Mouse (Mus musculus): ENCODE data around the gene Olfr480. TPM values are rescaled to one million over a fixed set of nuclear protein-coding genes. Genes with fewer than 3 reads are reported as not detected.

Olfr480 gene
- polyA plus RNA-seq (2014; fragmentation: Nextera tagmentation; extraction: Ambion mirVana): not detected in 2 replicates

DNA sequence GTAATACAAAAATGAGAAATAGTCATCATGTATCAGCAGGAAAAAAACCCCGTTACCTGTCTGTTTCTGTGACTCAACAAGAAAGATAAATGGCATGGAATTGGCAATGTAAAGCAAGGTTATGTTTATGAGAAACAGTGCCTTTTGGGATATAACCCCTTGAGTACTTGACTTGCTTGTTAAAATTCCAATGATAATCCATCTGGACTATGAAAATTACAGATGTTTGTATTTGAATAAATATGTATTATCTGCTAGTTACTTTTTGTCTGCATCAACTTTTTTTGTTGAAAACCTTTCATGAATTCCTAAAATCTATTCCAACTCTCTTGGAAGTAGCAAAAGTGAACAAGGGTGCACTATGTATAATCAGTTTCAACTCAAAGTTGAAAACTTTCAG lies at the start of gene Olfr480:
TSS of gene Olfr480 (minus strand) at position 101 of the 400 bp plus-strand sequence.
- H3K36me3 ChIP-seq (ENCODE audit: control insufficient read depth, insufficient read depth, low read length): no peaks in the 10 kb centered on the region
- no peak for ATAC-seq (ENCODE audit: insufficient number of reproducible peaks, insufficient read depth, low FRiP score, low read depth)
- H3K4me1 ChIP-seq (ENCODE audit: control insufficient read depth, insufficient read depth, low read length): no peaks in the 10 kb centered on the region
- WGBS: 71% methylated on average over 1 of the region's 1 CpGs
- H3K27me3 ChIP-seq (ENCODE audit: control insufficient read depth, insufficient read depth, low read length): no peaks in the 10 kb centered on the region
- H3K27ac ChIP-seq (ENCODE audit: low read length): no peak within 1 kb of the TSS
- no peak within 1 kb of the TSS for H3K4me3 ChIP-seq (ENCODE audit: low read depth, low read length)
- no peak within 1 kb of the TSS for H3K9ac ChIP-seq (replicated peaks; ENCODE audit: low read depth, low read length)
- no peaks in the 10 kb centered on the region; the same call in 1 of the 2 replicates for H3K9me3 ChIP-seq (ENCODE audit: control insufficient read depth, low read depth, low read length)
- no peak within 1 kb of the TSS for H3K4me2 ChIP-seq (replicated peaks; ENCODE audit: low read depth, low read length)

DNA sequence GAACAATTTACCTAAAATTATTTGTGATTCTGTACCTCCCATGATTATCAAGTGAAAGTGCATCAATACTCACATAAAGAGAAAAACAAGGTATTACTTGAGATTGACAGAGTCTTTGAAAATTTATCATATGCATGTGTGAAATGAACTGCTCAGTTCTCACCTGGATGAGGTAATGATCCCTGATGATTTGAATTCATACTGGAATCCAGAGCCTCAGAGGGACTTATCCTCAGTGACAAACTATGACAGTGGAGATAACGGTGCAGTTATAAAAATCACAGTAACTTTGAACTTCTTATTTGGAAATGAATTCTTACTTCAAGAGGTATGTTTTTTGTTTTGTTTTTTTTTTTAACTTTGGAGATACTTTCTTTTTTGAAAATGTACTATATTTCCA lies 33.4 kb upstream of the Olfr480 start, which contains the start of gene Olfr483:
TSS of gene Olfr483 (plus strand) at position 301 of the 400 bp plus-strand sequence.
- 88% methylated on average over 1 of the region's 1 CpGs for WGBS
- no peak within 1 kb of the TSS for H3K9ac ChIP-seq (replicated peaks; ENCODE audit: low read depth, low read length)
- H3K27me3 ChIP-seq (ENCODE audit: control insufficient read depth, insufficient read depth, low read length): no peaks in the 10 kb centered on the region
- no peaks in the 10 kb centered on the region for H3K4me1 ChIP-seq (ENCODE audit: control insufficient read depth, insufficient read depth, low read length)
- H3K27ac ChIP-seq (ENCODE audit: low read length): no peak within 1 kb of the TSS
- no peaks in the 10 kb centered on the region for H3K9me3 ChIP-seq (ENCODE audit: control insufficient read depth, low read depth, low read length)
- no peak within 1 kb of the TSS for H3K4me3 ChIP-seq (ENCODE audit: low read depth, low read length)
- H3K4me2 ChIP-seq (replicated peaks; ENCODE audit: low read depth, low read length): no peak within 1 kb of the TSS
- H3K36me3 ChIP-seq (ENCODE audit: control insufficient read depth, insufficient read depth, low read length): no peaks in the 10 kb centered on the region
- ATAC-seq (ENCODE audit: insufficient number of reproducible peaks, insufficient read depth, low FRiP score, low read depth): no peak

DNA sequence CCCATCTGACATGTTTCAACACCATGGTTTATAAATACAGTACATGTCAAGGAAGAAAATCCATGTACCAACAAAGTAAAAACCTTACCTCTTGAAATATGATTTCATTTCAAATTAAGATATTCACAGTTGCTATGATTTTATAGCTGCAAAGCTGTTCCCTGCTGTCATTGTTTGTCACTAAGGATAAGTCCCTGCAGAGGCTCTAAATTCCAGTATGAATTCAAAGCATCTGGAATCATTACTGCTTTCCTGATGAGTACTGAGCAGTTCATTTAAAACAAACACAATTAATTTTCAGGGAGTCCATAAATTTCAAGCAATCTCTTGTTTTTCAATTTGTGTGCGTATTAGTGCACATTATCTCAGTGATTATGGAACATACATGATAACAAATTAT lies 30.3 kb upstream of the Olfr480 start, which contains the start of gene Olfr482:
TSS of gene Olfr482 (minus strand) at position 101 of the 400 bp plus-strand sequence.
- no peak within 1 kb of the TSS for H3K9ac ChIP-seq (replicated peaks; ENCODE audit: low read depth, low read length)
- H3K27me3 ChIP-seq (ENCODE audit: control insufficient read depth, insufficient read depth, low read length): no peaks in the 10 kb centered on the region
- H3K36me3 ChIP-seq (ENCODE audit: control insufficient read depth, insufficient read depth, low read length): no peaks in the 10 kb centered on the region
- H3K4me1 ChIP-seq (ENCODE audit: control insufficient read depth, insufficient read depth, low read length): no peaks in the 10 kb centered on the region
- no peak for ATAC-seq (ENCODE audit: insufficient number of reproducible peaks, insufficient read depth, low FRiP score, low read depth)
- no peak within 1 kb of the TSS for H3K27ac ChIP-seq (ENCODE audit: low read length)
- 65% methylated on average over 1 of the region's 1 CpGs for WGBS
- H3K9me3 ChIP-seq (ENCODE audit: control insufficient read depth, low read depth, low read length): no peaks in the 10 kb centered on the region
- H3K4me3 ChIP-seq (ENCODE audit: low read depth, low read length): no peak within 1 kb of the TSS
- no peak within 1 kb of the TSS for H3K4me2 ChIP-seq (replicated peaks; ENCODE audit: low read depth, low read length)

DNA sequence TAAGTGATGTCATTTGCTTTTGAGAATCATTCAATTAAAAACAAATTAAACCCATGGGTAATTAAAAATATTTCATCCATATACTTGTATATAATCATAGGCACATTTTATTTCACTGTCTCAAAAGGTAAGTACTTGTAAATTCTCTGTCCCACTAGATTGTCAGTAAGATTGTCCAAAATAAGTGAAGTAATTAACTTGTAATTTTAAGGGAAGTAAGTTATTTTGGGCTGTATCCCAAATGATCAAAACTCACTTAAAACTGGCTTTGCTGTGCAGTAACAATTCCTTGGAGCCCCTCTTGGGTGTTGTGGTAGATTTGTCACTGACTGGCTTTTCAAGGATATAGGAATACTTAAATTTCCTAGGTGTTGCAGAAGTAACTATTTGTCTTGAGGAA lies 12.4 kb upstream of the Olfr480 start, which contains the start of gene Olfr481:
TSS of gene Olfr481 (plus strand) at position 301 of the 400 bp plus-strand sequence.
- Histone ChIP-seq H3K4me1 (ENCODE audit: control insufficient read depth, insufficient read depth, low read length) (no peaks in the 10 kb centered on the region), H3K9ac (replicated peaks; ENCODE audit: low read depth, low read length) (no peak within 1 kb of the TSS), H3K27me3 (ENCODE audit: control insufficient read depth, insufficient read depth, low read length) (no peaks in the 10 kb centered on the region), H3K4me2 (replicated peaks; ENCODE audit: low read depth, low read length) (no peak within 1 kb of the TSS), H3K27ac (ENCODE audit: low read length) (no peak within 1 kb of the TSS), H3K4me3 (ENCODE audit: low read depth, low read length) (no peak within 1 kb of the TSS), H3K9me3 (ENCODE audit: control insufficient read depth, low read depth, low read length) (no peaks in the 10 kb centered on the region), H3K36me3 (ENCODE audit: control insufficient read depth, insufficient read depth, low read length) (no peaks in the 10 kb centered on the region)
- no peak for ATAC-seq (ENCODE audit: insufficient number of reproducible peaks, insufficient read depth, low FRiP score, low read depth)

DNA sequence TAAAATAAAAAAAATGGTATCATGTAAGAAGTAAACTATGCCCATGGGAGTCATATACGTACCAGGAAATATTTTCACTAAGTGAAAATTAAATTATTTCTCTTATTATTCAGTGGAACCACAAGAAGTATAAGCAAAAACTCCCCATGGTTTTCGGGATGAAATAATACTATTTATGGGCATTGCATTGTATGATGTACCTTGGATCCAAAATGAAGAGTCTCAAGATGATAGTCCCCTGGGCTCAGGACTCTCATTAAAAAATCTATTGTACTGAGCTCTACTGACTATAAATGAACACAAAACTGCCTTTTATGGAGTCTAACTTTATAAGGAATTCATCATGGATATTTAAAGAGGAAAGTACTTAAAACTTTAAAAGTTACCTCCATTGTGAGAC lies 16.8 kb downstream of the Olfr480 start, which contains the start of gene Olfr479:
TSS of gene Olfr479 (plus strand) at position 301 of the 400 bp plus-strand sequence.
- no peak within 1 kb of the TSS for H3K27ac ChIP-seq (ENCODE audit: low read length)
- no peaks in the 10 kb centered on the region for H3K9me3 ChIP-seq (ENCODE audit: control insufficient read depth, low read depth, low read length)
- no peaks in the 10 kb centered on the region for H3K4me1 ChIP-seq (ENCODE audit: control insufficient read depth, insufficient read depth, low read length)
- 88% methylated on average over 2 of the region's 2 CpGs for WGBS
- H3K4me3 ChIP-seq (ENCODE audit: low read depth, low read length): no peak within 1 kb of the TSS
- no peaks in the 10 kb centered on the region for H3K27me3 ChIP-seq (ENCODE audit: control insufficient read depth, insufficient read depth, low read length)
- ATAC-seq (ENCODE audit: insufficient number of reproducible peaks, insufficient read depth, low FRiP score, low read depth): no peak
- no peak within 1 kb of the TSS for H3K9ac ChIP-seq (replicated peaks; ENCODE audit: low read depth, low read length)
- no peak within 1 kb of the TSS for H3K4me2 ChIP-seq (replicated peaks; ENCODE audit: low read depth, low read length)
- H3K36me3 ChIP-seq (ENCODE audit: control insufficient read depth, insufficient read depth, low read length): no peaks in the 10 kb centered on the region

DNA sequence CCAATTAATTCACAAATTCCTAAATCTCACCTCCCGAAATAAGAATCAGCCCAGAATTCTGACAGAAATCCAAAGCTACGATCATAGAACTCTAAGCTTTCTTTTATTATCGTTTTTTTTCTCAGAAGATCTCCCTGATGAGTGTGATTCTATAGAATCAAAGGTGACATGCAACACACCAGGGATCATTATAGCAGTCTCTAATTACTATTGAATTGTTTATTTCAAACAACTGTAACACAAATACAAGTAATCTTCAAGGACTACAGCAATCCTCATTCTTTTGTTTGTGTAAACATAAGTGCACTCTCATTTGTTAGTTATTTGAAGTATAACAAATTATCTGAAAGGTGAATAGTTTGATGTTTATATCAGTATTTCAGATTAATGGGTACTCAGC lies 33.3 kb downstream of the Olfr480 start, which contains the start of gene Olfr478:
TSS of gene Olfr478 (minus strand) at position 101 of the 400 bp plus-strand sequence.
- H3K4me2 ChIP-seq (replicated peaks; ENCODE audit: low read depth, low read length): no peak within 1 kb of the TSS
- no peak within 1 kb of the TSS for H3K27ac ChIP-seq (ENCODE audit: low read length)
- H3K27me3 ChIP-seq (ENCODE audit: control insufficient read depth, insufficient read depth, low read length): no peaks in the 10 kb centered on the region
- ATAC-seq (ENCODE audit: insufficient number of reproducible peaks, insufficient read depth, low FRiP score, low read depth): no peak
- H3K9me3 ChIP-seq (ENCODE audit: control insufficient read depth, low read depth, low read length): no peaks in the 10 kb centered on the region
- 80% methylated on average over 3 of the region's 3 CpGs for WGBS
- H3K4me3 ChIP-seq (ENCODE audit: low read depth, low read length): no peak within 1 kb of the TSS
- H3K9ac ChIP-seq (replicated peaks; ENCODE audit: low read depth, low read length): no peak within 1 kb of the TSS
- H3K36me3 ChIP-seq (ENCODE audit: control insufficient read depth, insufficient read depth, low read length): no peaks in the 10 kb centered on the region
- no peaks in the 10 kb centered on the region for H3K4me1 ChIP-seq (ENCODE audit: control insufficient read depth, insufficient read depth, low read length)

Other genes starting within 250 kb of the Olfr480 start
- gene Olfr469, start 241.8 kb downstream of the Olfr480 start, polyA plus RNA-seq (2014; fragmentation: Nextera tagmentation; extraction: Ambion mirVana): not detected in 2 replicates
- gene Olfr470, start 219.9 kb downstream of the Olfr480 start, polyA plus RNA-seq (2014; fragmentation: Nextera tagmentation; extraction: Ambion mirVana): not detected in 2 replicates
- gene Olfr472, start 169.4 kb downstream of the Olfr480 start, polyA plus RNA-seq (2014; fragmentation: Nextera tagmentation; extraction: Ambion mirVana): not detected in 2 replicates
- gene Olfr473, start 136.9 kb downstream of the Olfr480 start, polyA plus RNA-seq (2014; fragmentation: Nextera tagmentation; extraction: Ambion mirVana): not detected in 2 replicates
- gene Olfr474, start 112.7 kb downstream of the Olfr480 start, polyA plus RNA-seq (2014; fragmentation: Nextera tagmentation; extraction: Ambion mirVana): not detected in 2 replicates
- gene Olfr476, start 102.5 kb downstream of the Olfr480 start, polyA plus RNA-seq (2014; fragmentation: Nextera tagmentation; extraction: Ambion mirVana): not detected in 2 replicates
- not detected in 2 replicates for gene Olfr477, start 80.7 kb downstream of the Olfr480 start, polyA plus RNA-seq (2014; fragmentation: Nextera tagmentation; extraction: Ambion mirVana)
- gene Olfr478, start 33.4 kb downstream of the Olfr480 start, polyA plus RNA-seq (2014; fragmentation: Nextera tagmentation; extraction: Ambion mirVana): not detected in 2 replicates
- not detected in 2 replicates for gene Olfr479, start 16.7 kb downstream of the Olfr480 start, polyA plus RNA-seq (2014; fragmentation: Nextera tagmentation; extraction: Ambion mirVana)
- not detected in 2 replicates for gene Olfr481, start 12.5 kb upstream of the Olfr480 start, polyA plus RNA-seq (2014; fragmentation: Nextera tagmentation; extraction: Ambion mirVana)
- gene Olfr482, start 30.2 kb upstream of the Olfr480 start, polyA plus RNA-seq (2014; fragmentation: Nextera tagmentation; extraction: Ambion mirVana): 0.17 TPM in 1 of 2 replicates, not detected in the other
- not detected in 2 replicates for gene Olfr483, start 33.5 kb upstream of the Olfr480 start, polyA plus RNA-seq (2014; fragmentation: Nextera tagmentation; extraction: Ambion mirVana)
- gene Olfr484, start 60.1 kb upstream of the Olfr480 start, polyA plus RNA-seq (2014; fragmentation: Nextera tagmentation; extraction: Ambion mirVana): not detected in 2 replicates
- gene Olfr485, start 92.5 kb upstream of the Olfr480 start, polyA plus RNA-seq (2014; fragmentation: Nextera tagmentation; extraction: Ambion mirVana): not detected in 2 replicates
- gene Olfr486, start 105.4 kb upstream of the Olfr480 start, polyA plus RNA-seq (2014; fragmentation: Nextera tagmentation; extraction: Ambion mirVana): not detected in 2 replicates
- not detected in 2 replicates for gene Olfr487, start 147.3 kb upstream of the Olfr480 start, polyA plus RNA-seq (2014; fragmentation: Nextera tagmentation; extraction: Ambion mirVana)
- not detected in 2 replicates for gene Olfr488, start 191.0 kb upstream of the Olfr480 start, polyA plus RNA-seq (2014; fragmentation: Nextera tagmentation; extraction: Ambion mirVana)
- not detected in 2 replicates for gene Olfr490, start 221.6 kb upstream of the Olfr480 start, polyA plus RNA-seq (2014; fragmentation: Nextera tagmentation; extraction: Ambion mirVana)
- not detected in 2 replicates for gene Olfr491, start 246.1 kb upstream of the Olfr480 start, polyA plus RNA-seq (2014; fragmentation: Nextera tagmentation; extraction: Ambion mirVana)